Mouse (Mus musculus): ENCODE measurements around the gene Gm4297. TPM values are rescaled to one million over a fixed set of nuclear protein-coding genes. Genes with fewer than 3 reads are reported as not detected.
"Not testable (repeated sequence)": the region's sequence is repeated elsewhere in the genome, so short reads cannot be mapped to it uniquely, and the experiment has no call there.

Gm4297 gene
- total RNA-seq (2015; ENCODE audit: low replicate concordance) = not detected in 2 replicates
- 0.85 TPM in 1 of 2 replicates, not detected in the other for total RNA-seq (2017; ENCODE audit: low replicate concordance)

- ATAC-seq (replicated peaks; ENCODE audit: low FRiP score, poor library complexity, severe bottlenecking) = not testable (repeated sequence)
Observed at GRCm38 (mm10) chrX:24574795-24575194, at the start of gene Gm4297. TSS of gene Gm4297 (minus strand) at chrX:24574895.

Other genes starting within 250 kb of the Gm4297 start
- not detected in 2 replicates for gene Gm5934, start 74.1 kb downstream of the Gm4297 start, total RNA-seq (2015; ENCODE audit: low replicate concordance)
- gene Gm5934, start 74.1 kb downstream of the Gm4297 start, total RNA-seq (2017; ENCODE audit: low replicate concordance) = not detected in 2 replicates
- not detected in 2 replicates for gene Gm5935, start 200.3 kb upstream of the Gm4297 start, total RNA-seq (2015; ENCODE audit: low replicate concordance)
- not detected in 2 replicates for gene Gm5935, start 200.3 kb upstream of the Gm4297 start, total RNA-seq (2017; ENCODE audit: low replicate concordance)

Data from erythroblast, adult 5-6 weeks (primary cell).